Mouse (Mus musculus): Measurements from ENCODE around the gene Alg9. TPM values are rescaled to one million over a fixed set of nuclear protein-coding genes. Genes with fewer than 3 reads are reported as not detected.
A peak's percentile ranks its signal among the peaks of the same experiment; 100 is the strongest.

Gene Alg9
- polyA plus RNA-seq, 1 experiment from 2014 or later, result 19.8 TPM

DNA sequence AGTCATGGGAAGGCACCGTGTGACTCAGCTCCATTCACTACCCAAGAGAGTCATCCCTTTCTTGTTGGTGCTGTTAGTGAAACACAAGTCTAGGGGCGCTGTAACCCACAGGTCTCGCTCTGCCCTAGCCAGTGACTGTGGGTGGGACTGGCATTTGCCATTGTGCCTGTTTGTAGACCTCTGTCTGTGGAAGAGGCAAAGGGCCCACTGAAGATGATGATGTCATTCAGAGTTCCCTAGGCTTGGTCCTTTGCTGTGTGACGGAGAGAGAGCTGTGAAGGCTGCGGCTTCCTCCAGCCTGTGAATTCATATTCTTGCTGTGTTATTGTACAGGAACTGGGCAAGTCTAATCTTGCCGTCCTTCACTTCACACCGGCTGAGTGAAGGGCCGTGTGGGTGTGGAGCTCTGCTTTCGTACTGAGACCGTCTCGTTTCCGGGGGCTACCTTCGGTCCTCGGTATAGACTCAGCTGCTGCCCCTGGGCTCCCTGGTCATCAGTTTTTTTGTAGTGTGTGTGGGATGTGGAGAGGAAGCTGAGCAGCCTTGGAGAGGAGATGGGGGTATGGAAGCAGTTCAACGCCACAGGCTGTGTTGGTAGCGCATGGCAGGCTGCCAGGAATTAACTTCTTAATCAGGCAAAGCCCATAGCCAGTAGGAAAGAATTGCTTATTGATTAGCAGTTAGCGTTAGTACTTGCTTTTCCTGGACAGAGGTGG lies 78.0 kb downstream of the Alg9 start:
- Histone ChIP-seq H3K36me3 (ENCODE audit: control insufficient read depth, insufficient read depth, low read length) (no peaks in the 10 kb centered on the region), H3K9me3 (ENCODE audit: control insufficient read depth, low read length) (no peaks in the 10 kb centered on the region), H3K9ac (ENCODE audit: low read length) (no peak overlapping the region), H3K27ac (replicated peaks) (peak overlapping the region; percentile 70), H3K4me1 (replicated peaks; ENCODE audit: control insufficient read depth, insufficient read depth) (no peaks in the 10 kb centered on the region), H3K4me3 (ENCODE audit: low read depth, low read length) (no peak overlapping the region), H3K4me2 (replicated peaks; ENCODE audit: low read depth) (peak overlapping the region; percentile 35), H3K27me3 (ENCODE audit: control insufficient read depth, insufficient read depth, low read length) (no peaks in the 10 kb centered on the region)
- DNase-seq (ENCODE audit: low spot score) (peak; percentile 56), ATAC-seq (ENCODE audit: low FRiP score, low TSS enrichment) (no peak)
- 47% methylated on average over 17 of the region's 17 CpGs for WGBS
- TF ChIP-seq CTCF (IDR thresholded peaks at IDR 0.05; ENCODE audit: low read depth) (peak; percentile 40), EP300 (optimal IDR thresholded peaks at IDR 0.05) (no peak)

DNA sequence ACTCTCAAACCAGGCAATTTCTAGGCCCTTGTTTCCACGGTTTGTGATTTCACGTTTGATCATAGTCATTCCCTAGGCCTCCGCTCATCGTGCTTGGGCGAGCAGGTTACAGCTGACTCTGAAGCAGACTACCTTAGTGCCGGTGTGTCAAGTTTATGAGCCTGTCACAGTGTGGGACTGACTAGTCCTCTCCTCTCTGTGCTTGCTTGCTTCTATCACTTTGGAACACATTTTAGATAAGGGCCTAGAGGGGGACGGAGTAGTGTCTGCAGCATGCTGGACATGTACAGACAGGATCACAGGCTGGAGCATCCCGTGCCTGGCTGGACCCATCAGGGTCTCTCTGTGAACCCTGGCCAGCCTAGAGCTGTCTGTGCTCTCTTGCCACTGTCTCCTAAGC lies 79.6 kb downstream of the Alg9 start:
- Histone ChIP-seq H3K27ac (replicated peaks) (no peak overlapping the region), H3K4me1 (replicated peaks; ENCODE audit: control insufficient read depth, insufficient read depth) (no peaks in the 10 kb centered on the region), H3K4me2 (replicated peaks; ENCODE audit: low read depth) (no peak overlapping the region), H3K36me3 (ENCODE audit: control insufficient read depth, insufficient read depth, low read length) (peaks cover 1% of the 10 kb centered on the region; the same call in 1 of the 2 replicates), H3K9ac (ENCODE audit: low read length) (no peak overlapping the region), H3K9me3 (ENCODE audit: control insufficient read depth, low read length) (no peaks in the 10 kb centered on the region), H3K4me3 (ENCODE audit: low read depth, low read length) (no peak overlapping the region), H3K27me3 (ENCODE audit: control insufficient read depth, insufficient read depth, low read length) (no peaks in the 10 kb centered on the region)
- ATAC-seq (ENCODE audit: low FRiP score, low TSS enrichment) (no peak), DNase-seq (ENCODE audit: low spot score) (no peak)
- no peak for TF ChIP-seq CTCF (IDR thresholded peaks at IDR 0.05; ENCODE audit: low read depth)
- TF ChIP-seq EP300 (optimal IDR thresholded peaks at IDR 0.05), result no peak
- whole genome bisulfite sequencing, result 75% methylated on average over 8 of the region's 8 CpGs

DNA sequence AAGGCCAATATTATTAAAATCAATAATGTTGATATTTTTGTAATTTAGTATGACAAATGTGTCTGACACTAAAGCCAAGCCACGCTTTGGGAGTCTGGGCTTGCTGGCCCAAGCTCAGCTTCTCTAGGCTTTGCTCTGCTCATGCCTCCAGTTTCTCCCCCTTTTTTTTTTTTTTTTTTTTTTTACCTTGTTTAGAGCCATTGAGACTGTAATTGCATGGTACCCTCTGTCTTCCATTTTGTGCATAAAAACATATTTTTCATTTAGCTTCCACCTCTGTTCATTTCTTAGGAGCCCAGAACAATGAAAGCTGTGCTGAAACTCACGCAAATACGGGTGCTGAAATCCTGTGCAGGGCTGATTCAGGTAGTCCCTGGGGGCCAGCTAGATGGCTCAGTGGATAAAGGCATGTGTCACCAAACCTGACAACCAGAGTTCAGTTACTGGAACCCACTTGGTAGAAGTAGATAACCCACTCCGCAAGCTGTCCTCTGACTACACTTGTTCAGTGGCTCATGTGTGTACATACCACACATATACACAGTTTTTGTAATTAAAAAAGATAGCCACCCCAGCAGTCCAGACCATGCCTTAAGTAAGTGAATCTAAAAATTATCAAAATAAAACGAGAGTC lies 80.4 kb downstream of the Alg9 start:
- 78% methylated on average over 5 of the region's 5 CpGs for WGBS
- Histone ChIP-seq H3K4me2 (replicated peaks; ENCODE audit: low read depth) (no peak overlapping the region), H3K27me3 (ENCODE audit: control insufficient read depth, insufficient read depth, low read length) (no peaks in the 10 kb centered on the region), H3K36me3 (ENCODE audit: control insufficient read depth, insufficient read depth, low read length) (peaks cover 5% of the 10 kb centered on the region; the same call in 1 of the 2 replicates), H3K27ac (replicated peaks) (no peak overlapping the region), H3K4me1 (replicated peaks; ENCODE audit: control insufficient read depth, insufficient read depth) (no peaks in the 10 kb centered on the region), H3K9ac (ENCODE audit: low read length) (no peak overlapping the region), H3K4me3 (ENCODE audit: low read depth, low read length) (no peak overlapping the region), H3K9me3 (ENCODE audit: control insufficient read depth, low read length) (no peaks in the 10 kb centered on the region)
- DNase-seq (ENCODE audit: low spot score) (no peak), ATAC-seq (ENCODE audit: low FRiP score, low TSS enrichment) (no peak)
- no peak for TF ChIP-seq EP300 (optimal IDR thresholded peaks at IDR 0.05)

DNA sequence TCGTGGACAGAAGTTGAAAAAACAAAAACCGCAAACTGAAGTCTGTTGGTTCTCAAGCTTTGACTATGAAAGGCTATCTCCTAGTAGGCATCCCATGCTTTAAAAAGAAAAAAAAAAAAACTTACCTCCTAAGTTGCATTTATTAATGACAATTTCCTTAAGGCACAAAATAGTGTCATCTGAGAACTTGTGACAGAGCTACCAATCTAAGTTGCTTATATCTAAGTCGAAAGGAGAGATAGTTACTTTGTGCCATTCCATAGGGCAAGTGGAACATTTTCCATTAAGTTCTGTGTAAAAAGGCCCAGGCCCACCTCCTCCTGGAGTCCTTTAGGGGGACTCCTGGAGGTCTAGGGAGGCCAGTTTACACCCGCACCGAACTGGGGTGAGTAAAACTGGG lies 81.0 kb downstream of the Alg9 start:
- Histone ChIP-seq H3K4me1 (replicated peaks; ENCODE audit: control insufficient read depth, insufficient read depth) (no peaks in the 10 kb centered on the region), H3K36me3 (ENCODE audit: control insufficient read depth, insufficient read depth, low read length) (peaks cover 5% of the 10 kb centered on the region; the same call in 1 of the 2 replicates), H3K4me3 (ENCODE audit: low read depth, low read length) (no peak overlapping the region), H3K27me3 (ENCODE audit: control insufficient read depth, insufficient read depth, low read length) (no peaks in the 10 kb centered on the region), H3K9ac (ENCODE audit: low read length) (no peak overlapping the region), H3K27ac (replicated peaks) (peak overlapping the region; percentile 82), H3K4me2 (replicated peaks; ENCODE audit: low read depth) (peak overlapping the region; percentile 87), H3K9me3 (ENCODE audit: control insufficient read depth, low read length) (no peaks in the 10 kb centered on the region)
- 65% methylated on average over 5 of the region's 5 CpGs for WGBS
- DNase-seq (ENCODE audit: low spot score) (no peak), ATAC-seq (ENCODE audit: low FRiP score, low TSS enrichment) (no peak)
- TF ChIP-seq EP300 (optimal IDR thresholded peaks at IDR 0.05) (no peak), CTCF (IDR thresholded peaks at IDR 0.05; ENCODE audit: low read depth) (no peak)

DNA sequence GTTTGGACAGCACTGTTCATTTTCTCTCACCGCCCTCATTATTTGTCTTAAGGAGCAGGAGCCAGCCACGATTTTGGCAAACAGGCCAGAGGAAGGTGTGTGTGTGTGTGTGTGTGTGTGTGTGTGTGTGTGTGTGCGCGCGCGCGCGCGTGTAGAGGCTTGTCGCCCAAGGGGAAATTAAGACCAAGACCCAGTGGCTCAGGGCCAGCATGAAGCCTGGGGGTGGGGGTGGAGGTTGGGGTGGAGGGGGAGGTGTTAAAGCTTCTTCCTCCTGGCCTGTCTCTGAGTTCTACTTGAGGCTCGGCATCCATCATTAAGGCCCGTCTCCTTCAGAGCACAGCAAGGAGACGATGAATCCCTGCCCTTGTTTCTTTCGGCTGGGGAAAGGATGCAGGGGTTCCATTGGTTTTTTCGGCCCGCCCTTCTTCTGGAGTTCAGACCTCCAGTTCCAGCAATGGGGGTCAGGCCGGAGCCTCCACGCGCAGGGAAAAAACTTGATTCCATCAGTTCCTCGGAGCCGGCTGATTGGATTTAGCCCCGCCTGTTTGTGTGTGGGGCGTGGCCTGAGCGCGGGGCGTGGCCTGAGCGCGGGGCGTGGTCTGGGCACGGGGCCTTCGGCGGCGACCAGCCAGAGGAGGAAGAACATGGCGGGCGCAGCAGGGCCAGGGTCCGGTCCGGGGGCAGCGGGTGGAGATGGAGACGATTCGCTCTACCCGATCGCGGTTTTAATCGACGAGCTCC lies 81.7 kb downstream of the Alg9 start:
- WGBS, result under 1% methylated on average over 45 of the region's 45 CpGs
- DNase-seq (ENCODE audit: low spot score), result peak; percentile 94
- H3K36me3 ChIP-seq (ENCODE audit: control insufficient read depth, insufficient read depth, low read length), result peaks cover 11% of the 10 kb centered on the region

More for the DNA sequence above, 81.7 kb downstream of the Alg9 start:
- peak; percentile 93 for ATAC-seq (ENCODE audit: low FRiP score, low TSS enrichment)
- peak overlapping the region; percentile 76 for H3K9ac ChIP-seq (ENCODE audit: low read length)
- H3K9me3 ChIP-seq (ENCODE audit: control insufficient read depth, low read length), result no peaks in the 10 kb centered on the region
- H3K4me3 ChIP-seq (ENCODE audit: low read depth, low read length), result peak overlapping the region; percentile 79
- H3K4me2 ChIP-seq (replicated peaks; ENCODE audit: low read depth), result peak overlapping the region; percentile 87
- H3K27me3 ChIP-seq (ENCODE audit: control insufficient read depth, insufficient read depth, low read length), result no peaks in the 10 kb centered on the region
- H3K27ac ChIP-seq (replicated peaks), result peak overlapping the region; percentile 82
- no peak for TF ChIP-seq EP300 (optimal IDR thresholded peaks at IDR 0.05)
- no peak for TF ChIP-seq CTCF (IDR thresholded peaks at IDR 0.05; ENCODE audit: low read depth)
- no peaks in the 10 kb centered on the region for H3K4me1 ChIP-seq (replicated peaks; ENCODE audit: control insufficient read depth, insufficient read depth)
